Mouse (Mus musculus) forebrain, embryonic 14.5 days (tissue): ENCODE results near the gene Gzmm. TPM values are rescaled to one million over a fixed set of nuclear protein-coding genes. Genes with fewer than 3 reads are reported as not detected.

Experiments used
- ATAC-seq: fragments of 200-750 bp; cut with Nextera tagmentation; 2 replicates; pipeline ENCODE4 v1.8.0; 2017; ENCODE audit warnings: mild to moderate bottlenecking, moderate library complexity
- DNase-seq: peaks from one replicate; pipeline ENCODE4 v3.0.0-alpha.2; 2015; ENCODE audit warnings: low spot score
- H3K27ac ChIP-seq: fragments of 300-500 bp; sonication (generic); 2 replicates; pipeline ENCODE4 v1.5.1; 2014; ENCODE audit warnings: low read depth, mild to moderate bottlenecking, control low read depth, low read length, moderate library complexity
- H3K27me3 ChIP-seq: fragments of 300-500 bp; sonication (generic); replicated peaks from 2 replicates; pipeline ENCODE4 v1.6.1; 2014; ENCODE audit warnings: low read length, control low read depth, mixed read lengths; ENCODE audit not compliant: control insufficient read depth, insufficient read depth
- H3K36me3 ChIP-seq: fragments of 300-500 bp; sonication (generic); 2 replicates; pipeline ENCODE4 v1.6.1; 2014; ENCODE audit warnings: low read length, control low read depth; ENCODE audit not compliant: control insufficient read depth, insufficient read depth
- H3K4me1 ChIP-seq: fragments of 300-500 bp; sonication (generic); 2 replicates; pipeline ENCODE4 v1.6.1; 2014; ENCODE audit warnings: antibody characterized with exemption, low read length, control low read depth; ENCODE audit not compliant: control insufficient read depth, insufficient read depth
- H3K4me2 ChIP-seq: fragments of 300-500 bp; sonication (generic); 2 replicates; pipeline ENCODE4 v1.6.1; 2014; ENCODE audit warnings: mild to moderate bottlenecking, control low read depth, low read length
- H3K4me3 ChIP-seq: fragments of 300-500 bp; sonication (generic); 2 replicates; pipeline ENCODE4 v1.5.1; 2014; ENCODE audit warnings: low read depth, low read length, control low read depth
- H3K9ac ChIP-seq: fragments of 300-500 bp; sonication (generic); 2 replicates; pipeline ENCODE4 v1.6.1; 2014; ENCODE audit warnings: mild to moderate bottlenecking, low read length, control low read depth, moderate library complexity
- H3K9me3 ChIP-seq: fragments of 300-500 bp; sonication (generic); replicated peaks from 2 replicates; pipeline ENCODE4 v1.6.1; 2016; ENCODE audit warnings: low read length, control low read depth, mixed read lengths; ENCODE audit not compliant: control insufficient read depth
- WGBS: fragments of 180-500 bp; shearing (Covaris S2); extraction: QIAGEN DNeasy Blood & Tissue Kit; methylation state at CpG from one replicate; pipeline ENCODE4 v1.1.7; 2014; 5-methylcytosine and 5-hydroxymethylcytosine counted together
- polyA plus RNA-seq: library from polyadenylated mRNA; unstranded; fragments of >200 nt; fragmentation: Nextera tagmentation; extraction: Ambion mirVana; gene quantifications from 2 replicates; pipeline ENCODE4 v1.2.1, GENCODE M21; 2014

Gzmm gene
- polyA plus RNA-seq, 1 experiment from 2014 or later: 1.5 TPM

GRCm38 (mm10) chr10:79684770-79685600 is 3.8 kb upstream of the Gzmm start:
- Histone ChIP-seq H3K4me2 (no peak overlapping the region), H3K9ac (no peak overlapping the region), H3K27ac (no peak overlapping the region), H3K27me3 (no peaks in the 10 kb centered on the region), H3K4me1 (peaks cover 10% of the 10 kb centered on the region), H3K36me3 (peaks cover 56% of the 10 kb centered on the region), H3K4me3 (no peak overlapping the region), H3K9me3 (no peaks in the 10 kb centered on the region)
- 94% methylated on average over 25 of the region's 25 CpGs for WGBS
- ATAC-seq (no peak), DNase-seq (no peak)

- ATAC-seq: no peak
- no peak overlapping the region for H3K4me2 ChIP-seq
- H3K9me3 ChIP-seq: no peaks in the 10 kb centered on the region
- peaks cover 56% of the 10 kb centered on the region for H3K36me3 ChIP-seq
- H3K4me1 ChIP-seq: peaks cover 10% of the 10 kb centered on the region
- H3K27me3 ChIP-seq: no peaks in the 10 kb centered on the region
- H3K9ac ChIP-seq: no peak overlapping the region
- 91% methylated on average over 2 of the region's 2 CpGs for WGBS
- DNase-seq: no peak
- no peak overlapping the region for H3K4me3 ChIP-seq
- no peak overlapping the region for H3K27ac ChIP-seq
Observed at GRCm38 (mm10) chr10:79686219-79686618, 2.6 kb upstream of the Gzmm start.

DNA sequence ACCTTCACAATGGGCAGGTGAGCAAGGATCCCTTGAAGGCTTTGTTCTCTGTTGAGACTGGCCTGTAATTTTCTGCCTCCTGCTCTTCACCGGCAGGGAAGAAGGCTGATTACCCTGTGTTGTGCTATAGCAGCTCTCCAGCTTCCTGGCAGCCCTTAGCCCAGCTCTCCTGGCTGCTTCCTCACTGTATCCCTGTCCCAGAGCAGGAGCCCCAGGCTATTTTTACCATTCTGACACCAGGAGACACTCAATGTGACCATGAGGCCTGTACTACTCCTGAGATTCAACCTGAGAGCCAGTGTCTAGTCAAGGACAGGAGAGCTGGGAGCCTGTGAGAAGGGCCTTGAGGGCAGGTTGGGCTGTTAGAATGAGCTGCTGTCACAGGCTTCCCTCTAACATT is 2.1 kb upstream of the Gzmm start:
- H3K27me3 ChIP-seq: no peaks in the 10 kb centered on the region
- 100% methylated on average over 1 of the region's 1 CpGs for WGBS
- H3K36me3 ChIP-seq: peaks cover 56% of the 10 kb centered on the region

DNA sequence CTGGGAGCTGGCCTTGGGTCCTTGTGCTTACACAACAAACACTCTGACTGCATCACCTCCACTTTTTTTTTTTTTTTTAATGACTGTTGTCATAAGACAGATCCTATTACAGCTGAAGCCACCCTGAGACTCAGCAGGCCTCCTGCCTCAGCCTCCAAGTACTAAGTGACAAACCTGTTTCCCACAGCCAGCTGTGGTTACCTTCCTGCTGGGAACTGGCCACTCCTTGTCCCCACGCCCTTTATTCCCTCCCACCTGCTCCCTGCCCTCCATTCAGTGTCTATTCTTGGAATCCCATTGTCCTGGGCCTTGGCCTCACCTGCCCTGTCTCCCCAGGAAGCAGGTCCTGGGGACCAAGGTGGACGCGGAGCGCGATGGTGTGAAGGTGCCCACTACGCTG is 1.3 kb upstream of the Gzmm start:
- H3K4me1 ChIP-seq: peaks cover 10% of the 10 kb centered on the region
- no peak overlapping the region for H3K4me2 ChIP-seq
- no peaks in the 10 kb centered on the region for H3K27me3 ChIP-seq
- DNase-seq (no peak), ATAC-seq (no peak)
- no peak overlapping the region for H3K9ac ChIP-seq
- H3K27ac ChIP-seq: no peak overlapping the region
- H3K36me3 ChIP-seq: peaks cover 56% of the 10 kb centered on the region
- no peak overlapping the region for H3K4me3 ChIP-seq
- H3K9me3 ChIP-seq: no peaks in the 10 kb centered on the region
- WGBS: 94% methylated on average over 6 of the region's 6 CpGs

More for the DNA sequence above, 2.1 kb upstream of the Gzmm start:
- Histone ChIP-seq H3K9ac (no peak overlapping the region), H3K4me2 (no peak overlapping the region), H3K9me3 (no peaks in the 10 kb centered on the region), H3K4me3 (no peak overlapping the region), H3K27ac (no peak overlapping the region), H3K4me1 (peaks cover 10% of the 10 kb centered on the region)
- ATAC-seq (no peak), DNase-seq (no peak)

DNA sequence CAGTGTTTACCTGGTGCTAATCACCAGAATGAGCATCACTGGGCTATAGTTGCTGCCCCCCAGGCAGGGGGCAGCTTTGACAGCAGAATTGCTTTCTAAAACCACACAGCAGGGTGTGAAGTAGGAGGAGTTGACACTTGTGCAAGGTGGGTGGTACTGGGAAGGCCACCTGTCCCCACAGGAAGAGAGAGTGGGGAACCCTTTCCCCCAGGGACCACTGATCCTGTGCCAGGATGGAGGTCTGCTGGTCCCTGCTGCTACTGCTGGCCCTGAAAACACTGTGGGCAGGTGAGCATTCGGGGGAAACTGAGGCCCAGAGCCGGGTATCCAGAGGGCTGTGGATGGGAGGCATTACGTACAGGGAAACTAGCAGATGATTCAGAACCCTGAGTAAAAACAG is 358 bp downstream of the Gzmm start:
- H3K27me3 ChIP-seq: no peaks in the 10 kb centered on the region
- no peak for DNase-seq
- WGBS: 100% methylated on average over 3 of the region's 3 CpGs
- H3K4me3 ChIP-seq: no peak overlapping the region
- H3K27ac ChIP-seq: no peak overlapping the region
- no peak overlapping the region for H3K4me2 ChIP-seq
- H3K9ac ChIP-seq: no peak overlapping the region
- H3K9me3 ChIP-seq: no peaks in the 10 kb centered on the region
- no peak for ATAC-seq
- H3K36me3 ChIP-seq: peaks cover 55% of the 10 kb centered on the region
- H3K4me1 ChIP-seq: no peaks in the 10 kb centered on the region

GRCm38 (mm10) chr10:79691986-79692548 is 3.2 kb downstream of the Gzmm start:
- Histone ChIP-seq H3K9ac (no peak overlapping the region), H3K27ac (no peak overlapping the region), H3K36me3 (peaks cover 26% of the 10 kb centered on the region), H3K4me2 (no peak overlapping the region), H3K9me3 (no peaks in the 10 kb centered on the region), H3K27me3 (no peaks in the 10 kb centered on the region), H3K4me3 (no peak overlapping the region), H3K4me1 (no peaks in the 10 kb centered on the region)
- 95% methylated on average over 2 of the region's 2 CpGs for WGBS
- ATAC-seq (no peak), DNase-seq (no peak)

GRCm38 (mm10) chr10:79693580-79694378 is 5.0 kb downstream of the Gzmm start:
- no peak overlapping the region for H3K9ac ChIP-seq
- DNase-seq (no peak), ATAC-seq (no peak)
- no peak overlapping the region for H3K4me2 ChIP-seq
- no peaks in the 10 kb centered on the region for H3K4me1 ChIP-seq
- H3K36me3 ChIP-seq: peaks cover 9% of the 10 kb centered on the region
- H3K4me3 ChIP-seq: no peak overlapping the region
- H3K9me3 ChIP-seq: no peaks in the 10 kb centered on the region
- no peaks in the 10 kb centered on the region for H3K27me3 ChIP-seq
- WGBS: 79% methylated on average over 12 of the region's 12 CpGs
- no peak overlapping the region for H3K27ac ChIP-seq

GRCm38 (mm10) chr10:79694379-79694655 is 5.5 kb downstream of the Gzmm start:
- Histone ChIP-seq H3K27me3 (no peaks in the 10 kb centered on the region), H3K4me3 (no peak overlapping the region), H3K36me3 (peaks cover 4% of the 10 kb centered on the region), H3K27ac (no peak overlapping the region), H3K4me1 (no peaks in the 10 kb centered on the region), H3K9me3 (no peaks in the 10 kb centered on the region), H3K4me2 (no peak overlapping the region), H3K9ac (no peak overlapping the region)
- 84% methylated on average over 6 of the region's 6 CpGs for WGBS
- DNase-seq (no peak), ATAC-seq (no peak)
